Mouse (Mus musculus) heart, postnatal 0 days (tissue): ENCODE measurements around the gene Srebf1.

ENCODE experiments used
- CTCF ChIP-seq: IDR thresholded peaks from 2 replicates; pipeline ENCODE4 v1.5.1; 2016; ENCODE audit warnings: antibody characterized with exemption, control low read depth, low read depth
- EP300 ChIP-seq: IDR thresholded peaks from 2 replicates; pipeline ENCODE4 v1.6.1; 2016; ENCODE audit warnings: antibody characterized with exemption, low read depth

DNA sequence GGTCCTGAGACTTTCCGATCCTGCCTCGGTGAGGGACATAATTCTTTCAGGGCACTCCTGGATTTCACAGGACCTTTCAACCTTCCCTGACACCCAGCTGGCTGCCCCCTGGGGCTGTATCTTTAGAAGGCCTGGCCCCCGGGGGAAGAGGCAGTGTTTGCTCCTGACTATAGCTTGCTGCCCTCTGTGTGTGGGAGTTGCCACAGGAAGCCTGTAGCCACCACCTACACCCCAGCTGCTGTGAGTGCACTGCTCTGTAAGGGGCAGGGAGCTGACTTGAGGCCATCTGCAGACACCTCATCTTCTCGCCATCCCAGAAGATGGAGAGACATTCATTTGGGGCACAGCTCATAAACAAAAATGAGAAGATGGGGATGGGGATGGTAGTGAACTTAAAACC lies 9.6 kb upstream of the Srebf1 start:
- TF ChIP-seq CTCF (no peak), EP300 (no peak)
